Mouse (Mus musculus): Measurements from ENCODE around the gene Phlpp1.

DNA sequence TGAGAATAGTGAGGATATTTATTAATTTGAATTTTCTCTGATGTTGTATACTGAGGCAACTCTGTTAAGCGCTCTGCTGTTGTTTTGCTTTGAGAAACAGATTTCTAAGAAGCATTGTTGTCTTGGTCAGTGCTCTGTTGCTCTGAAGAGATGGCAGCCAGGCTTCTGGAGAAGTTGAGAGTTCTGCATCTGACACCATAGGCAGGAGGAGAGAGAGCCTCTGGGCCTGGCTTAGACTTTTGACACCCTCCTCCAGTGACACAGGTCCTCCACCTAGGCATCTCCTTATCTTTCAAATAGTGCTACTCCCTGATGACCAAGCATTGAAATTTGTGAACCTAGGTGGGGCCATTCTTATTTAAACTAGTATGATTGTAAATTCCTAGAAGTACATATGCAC is 49.8 kb downstream of the Phlpp1 start:
- TF ChIP-seq MAFK (IDR thresholded peaks at IDR 0.05; ENCODE audit: insufficient replicate concordance, low read length) (no peak), ZMIZ1 (IDR thresholded peaks at IDR 0.05; ENCODE audit: low read depth, low read length) (no peak), RAD21 (IDR thresholded peaks at IDR 0.05; ENCODE audit: low read depth, low read length) (no peak), CTCF (conservative IDR thresholded peaks at IDR 0.05 in 1 of 2, IDR thresholded peaks at IDR 0.05 in 1 of 2; ENCODE audit: low read depth in 2 of 2, low read length in 2 of 2) (no peak), MXI1 (IDR thresholded peaks at IDR 0.05; ENCODE audit: low read depth, low read length) (no peak), POLR2AphosphoS2 (IDR thresholded peaks at IDR 0.05; ENCODE audit: low read depth, low read length) (no peak), ELF1 (IDR thresholded peaks at IDR 0.05; ENCODE audit: low read depth, low read length) (no peak), IRF4 (IDR thresholded peaks at IDR 0.05; ENCODE audit: low read depth, low read length) (no peak), CHD2 (IDR thresholded peaks at IDR 0.05; ENCODE audit: low read length) (no peak), POLR2A (IDR thresholded peaks at IDR 0.05; ENCODE audit: low read depth, low read length) (no peak), SIN3A (IDR thresholded peaks at IDR 0.05; ENCODE audit: low read length) (no peak), MAX (IDR thresholded peaks at IDR 0.05; ENCODE audit: low read length) (no peak)

Measured in CH12.LX (cell line).